Mouse (Mus musculus): Measurements from ENCODE around the gene Sorl1.
A peak's percentile ranks its signal among the peaks of the same experiment; 100 is the strongest.

The Sorl1 gene

GRCm38 (mm10) chr9:42123713-42124576 is at the start of gene Sorl1:
Gene Sorl1, minus strand, starts transcription at chr9:42124297.
- peak; percentile 85 to 86 for DNase-seq

- DNase-seq = no peak
These were observed 49.7 kb upstream of the Sorl1 start for GRCm38 (mm10) chr9:42173781-42174180.

GRCm38 (mm10) chr9:42169491-42169890 is 45.4 kb upstream of the Sorl1 start:
- DNase-seq = no peak

- DNase-seq = no peak
These were observed 44.9 kb upstream of the Sorl1 start for GRCm38 (mm10) chr9:42169025-42169424.

- no peak for DNase-seq
These were observed 40.8 kb upstream of the Sorl1 start for GRCm38 (mm10) chr9:42164930-42165329.

GRCm38 (mm10) chr9:42163011-42163410 is 38.9 kb upstream of the Sorl1 start:
- DNase-seq = no peak

- no peak for DNase-seq
These were observed 35.3 kb upstream of the Sorl1 start for GRCm38 (mm10) chr9:42159376-42159775.

- no peak for DNase-seq
These were observed 34.6 kb upstream of the Sorl1 start for GRCm38 (mm10) chr9:42158652-42159051.

GRCm38 (mm10) chr9:42157981-42158380 is 33.9 kb upstream of the Sorl1 start:
- no peak for DNase-seq

GRCm38 (mm10) chr9:42156566-42156965 is 32.5 kb upstream of the Sorl1 start:
- DNase-seq = no peak

GRCm38 (mm10) chr9:42154682-42155081 is 30.6 kb upstream of the Sorl1 start:
- DNase-seq = no peak

GRCm38 (mm10) chr9:42148816-42149215 is 24.7 kb upstream of the Sorl1 start:
- no peak for DNase-seq

GRCm38 (mm10) chr9:42148036-42148435 is 23.9 kb upstream of the Sorl1 start:
- no peak for DNase-seq

- no peak for DNase-seq
These were observed 22.4 kb upstream of the Sorl1 start for GRCm38 (mm10) chr9:42146463-42146862.

GRCm38 (mm10) chr9:42141549-42142210 is 17.6 kb upstream of the Sorl1 start:
- no peak for DNase-seq

GRCm38 (mm10) chr9:42138248-42138858 is 14.3 kb upstream of the Sorl1 start:
- no peak for DNase-seq

- DNase-seq = no peak
These were observed 13.5 kb upstream of the Sorl1 start for GRCm38 (mm10) chr9:42137578-42137977.

GRCm38 (mm10) chr9:42130793-42131760 is 7.0 kb upstream of the Sorl1 start:
- DNase-seq = peak; percentile 80 to 84

GRCm38 (mm10) chr9:42127983-42128382 is 3.9 kb upstream of the Sorl1 start:
- no peak for DNase-seq

GRCm38 (mm10) chr9:42125262-42125982 is 1.3 kb upstream of the Sorl1 start:
- no peak for DNase-seq

GRCm38 (mm10) chr9:42123204-42123603 is 893 bp downstream of the Sorl1 start:
- no peak for DNase-seq

- DNase-seq = no peak
These were observed 1.7 kb downstream of the Sorl1 start for GRCm38 (mm10) chr9:42122441-42122840.
